Mouse (Mus musculus) forebrain, embryonic 10.5 days (tissue): Measurements from ENCODE around the gene Kcnma1. TPM values are rescaled to one million over a fixed set of nuclear protein-coding genes. Genes with fewer than 3 reads are reported as not detected.

ENCODE experiments used
- DNase-seq: peaks from one replicate; pipeline ENCODE4 v3.0.0-alpha.2; 2017; ENCODE audit warnings: low spot score; ENCODE audit errors: extremely low spot score
- H3K27ac ChIP-seq: fragments of 300-500 bp; sonication (generic); 2 replicates; pipeline ENCODE4 v1.5.1; 2016; ENCODE audit warnings: mild to moderate bottlenecking
- H3K27me3 ChIP-seq: fragments of 300-500 bp; sonication (generic); 2 replicates; pipeline ENCODE4 v1.6.1; 2016; ENCODE audit warnings: mild to moderate bottlenecking; ENCODE audit not compliant: poor library complexity, severe bottlenecking
- H3K36me3 ChIP-seq: fragments of 300-500 bp; sonication (generic); replicated peaks from 2 replicates; pipeline ENCODE4 v1.6.1; 2016; ENCODE audit warnings: mild to moderate bottlenecking, moderate library complexity
- H3K4me1 ChIP-seq: fragments of 300-500 bp; sonication (generic); 2 replicates; pipeline ENCODE4 v1.6.1; 2016
- H3K4me3 ChIP-seq: fragments of 300-500 bp; sonication (generic); 2 replicates; pipeline ENCODE4 v1.5.1; 2016; ENCODE audit warnings: mild to moderate bottlenecking, moderate library complexity
- H3K9me3 ChIP-seq: fragments of 300-500 bp; sonication (generic); 2 replicates; pipeline ENCODE4 v1.6.1; 2016; ENCODE audit warnings: mild to moderate bottlenecking, moderate library complexity
- WGBS: fragments of 180-500 bp; shearing (Covaris S2); methylation state at CpG from one replicate; pipeline ENCODE4 v1.1.7; 2016; 5-methylcytosine and 5-hydroxymethylcytosine counted together
- polyA plus RNA-seq: library from polyadenylated mRNA; unstranded; fragments of >200 nt; fragmentation: Nextera tagmentation; extraction: Ambion mirVana; gene quantifications from 2 replicates; pipeline ENCODE4 v1.2.1, GENCODE M21; 2016

Kcnma1 gene
- 0.16 and 0.32 TPM in 2 replicates for polyA plus RNA-seq

GRCm38 (mm10) chr14:24014391-24014790, at the start of gene Kcnma1:
Gene Kcnma1 (minus strand): TSS chr14:24014491.
- H3K4me1 ChIP-seq, result no peaks in the 10 kb centered on the region
- 72% methylated on average over 3 of the region's 3 CpGs for WGBS
- no peak within 1 kb of the TSS for H3K27ac ChIP-seq
- H3K27me3 ChIP-seq, result no peaks in the 10 kb centered on the region
- no peaks in the 10 kb centered on the region for H3K9me3 ChIP-seq
- H3K4me3 ChIP-seq, result no peak within 1 kb of the TSS
- DNase-seq, result no peak
- H3K36me3 ChIP-seq, result no peaks in the 10 kb centered on the region

- Histone ChIP-seq H3K4me3 (no peak overlapping the region), H3K4me1 (no peaks in the 10 kb centered on the region), H3K36me3 (no peaks in the 10 kb centered on the region), H3K27me3 (no peaks in the 10 kb centered on the region), H3K9me3 (no peaks in the 10 kb centered on the region), H3K27ac (no peak overlapping the region)
- WGBS, result 43% methylated on average over 8 of the region's 8 CpGs
- DNase-seq, result peak; percentile 49
These were observed 45.5 kb upstream of the Kcnma1 start for GRCm38 (mm10) chr14:24059747-24060146.

- no peaks in the 10 kb centered on the region for H3K27me3 ChIP-seq
- no peak overlapping the region for H3K27ac ChIP-seq
- DNase-seq, result no peak
- WGBS, result 83% methylated on average over 4 of the region's 4 CpGs
- H3K4me3 ChIP-seq, result no peak overlapping the region
- no peaks in the 10 kb centered on the region for H3K9me3 ChIP-seq
- H3K36me3 ChIP-seq, result no peaks in the 10 kb centered on the region
- H3K4me1 ChIP-seq, result no peaks in the 10 kb centered on the region
These were observed 45.0 kb upstream of the Kcnma1 start for GRCm38 (mm10) chr14:24059287-24059686.

- no peak overlapping the region for H3K27ac ChIP-seq
- 77% methylated on average over 2 of the region's 2 CpGs for WGBS
- DNase-seq, result no peak
These were observed 37.5 kb upstream of the Kcnma1 start for GRCm38 (mm10) chr14:24051821-24052220.

GRCm38 (mm10) chr14:24036609-24037008, 22.3 kb upstream of the Kcnma1 start:
- no peaks in the 10 kb centered on the region for H3K36me3 ChIP-seq
- no peaks in the 10 kb centered on the region for H3K9me3 ChIP-seq
- no peak overlapping the region for H3K27ac ChIP-seq
- no peak for DNase-seq
- H3K27me3 ChIP-seq, result peaks cover 15% of the 10 kb centered on the region
- H3K4me3 ChIP-seq, result no peak overlapping the region
- H3K4me1 ChIP-seq, result peaks cover 31% of the 10 kb centered on the region
- 27% methylated on average over 2 of the region's 2 CpGs for WGBS

More at GRCm38 (mm10) chr14:24051821-24052220, 37.5 kb upstream of the Kcnma1 start:
- H3K4me3 ChIP-seq, result no peak overlapping the region
- H3K27me3 ChIP-seq, result no peaks in the 10 kb centered on the region
- no peaks in the 10 kb centered on the region for H3K9me3 ChIP-seq
- no peaks in the 10 kb centered on the region for H3K36me3 ChIP-seq
- no peaks in the 10 kb centered on the region for H3K4me1 ChIP-seq

GRCm38 (mm10) chr14:24036208-24036535, 21.9 kb upstream of the Kcnma1 start:
- no peaks in the 10 kb centered on the region for H3K36me3 ChIP-seq
- peaks cover 15% of the 10 kb centered on the region for H3K27me3 ChIP-seq
- H3K9me3 ChIP-seq, result no peaks in the 10 kb centered on the region
- no peak overlapping the region for H3K27ac ChIP-seq
- no peak overlapping the region for H3K4me3 ChIP-seq
- DNase-seq, result no peak
- WGBS, result 33% methylated on average over 4 of the region's 4 CpGs
- peaks cover 31% of the 10 kb centered on the region for H3K4me1 ChIP-seq

GRCm38 (mm10) chr14:24035486-24036207, 21.4 kb upstream of the Kcnma1 start:
- Histone ChIP-seq H3K27me3 (peaks cover 15% of the 10 kb centered on the region), H3K36me3 (no peaks in the 10 kb centered on the region), H3K4me3 (no peak overlapping the region), H3K9me3 (no peaks in the 10 kb centered on the region), H3K27ac (0 out of 2 replicates have a peak overlapping the region, but pooled peaks have one; percentile 21), H3K4me1 (peaks cover 31% of the 10 kb centered on the region)
- WGBS, result 17% methylated on average over 11 of the region's 11 CpGs
- no peak for DNase-seq

GRCm38 (mm10) chr14:24032876-24033389, 18.6 kb upstream of the Kcnma1 start:
- Histone ChIP-seq H3K36me3 (no peaks in the 10 kb centered on the region), H3K9me3 (peaks cover 4% of the 10 kb centered on the region; the same call in 1 of the 2 replicates), H3K27me3 (peaks cover 15% of the 10 kb centered on the region), H3K27ac (no peak overlapping the region), H3K4me3 (no peak overlapping the region), H3K4me1 (peaks cover 33% of the 10 kb centered on the region)
- 88% methylated on average over 7 of the region's 7 CpGs for WGBS
- no peak for DNase-seq

GRCm38 (mm10) chr14:24032201-24032600, 17.9 kb upstream of the Kcnma1 start:
- no peak overlapping the region for H3K27ac ChIP-seq
- H3K4me1 ChIP-seq, result peaks cover 33% of the 10 kb centered on the region
- no peak for DNase-seq
- peaks cover 7% of the 10 kb centered on the region; the same call in 1 of the 2 replicates for H3K9me3 ChIP-seq
- 72% methylated on average over 3 of the region's 3 CpGs for WGBS
- H3K36me3 ChIP-seq, result no peaks in the 10 kb centered on the region
- H3K27me3 ChIP-seq, result peaks cover 15% of the 10 kb centered on the region
- H3K4me3 ChIP-seq, result no peak overlapping the region

- 79% methylated on average over 4 of the region's 4 CpGs for WGBS
- H3K4me3 ChIP-seq, result no peak overlapping the region
These were observed 6.4 kb upstream of the Kcnma1 start for GRCm38 (mm10) chr14:24020718-24021117.

GRCm38 (mm10) chr14:24009978-24010377, 4.3 kb downstream of the Kcnma1 start:
- 85% methylated on average over 1 of the region's 1 CpGs for WGBS
- peaks cover 8% of the 10 kb centered on the region for H3K4me1 ChIP-seq
- H3K36me3 ChIP-seq, result no peaks in the 10 kb centered on the region
- no peak overlapping the region for H3K27ac ChIP-seq
- H3K4me3 ChIP-seq, result no peak overlapping the region
- peaks cover 30% of the 10 kb centered on the region for H3K27me3 ChIP-seq
- DNase-seq, result no peak
- no peaks in the 10 kb centered on the region for H3K9me3 ChIP-seq

More at GRCm38 (mm10) chr14:24020718-24021117, 6.4 kb upstream of the Kcnma1 start:
- Histone ChIP-seq H3K27ac (no peak overlapping the region), H3K36me3 (no peaks in the 10 kb centered on the region), H3K27me3 (no peaks in the 10 kb centered on the region), H3K4me1 (peaks cover 8% of the 10 kb centered on the region), H3K9me3 (no peaks in the 10 kb centered on the region)
- no peak for DNase-seq

GRCm38 (mm10) chr14:24008252-24008651, 6.0 kb downstream of the Kcnma1 start:
- DNase-seq, result peak; percentile 70
- Histone ChIP-seq H3K27me3 (peaks cover 47% of the 10 kb centered on the region), H3K4me1 (peaks cover 20% of the 10 kb centered on the region), H3K36me3 (no peaks in the 10 kb centered on the region), H3K27ac (no peak overlapping the region), H3K9me3 (no peaks in the 10 kb centered on the region), H3K4me3 (no peak overlapping the region)
- 12% methylated on average over 7 of the region's 7 CpGs for WGBS

- no peak for DNase-seq
- no peaks in the 10 kb centered on the region for H3K9me3 ChIP-seq
- 85% methylated on average over 2 of the region's 2 CpGs for WGBS
These were observed 8.0 kb downstream of the Kcnma1 start for GRCm38 (mm10) chr14:24006276-24006675.

More at GRCm38 (mm10) chr14:24006276-24006675, 8.0 kb downstream of the Kcnma1 start:
- Histone ChIP-seq H3K27me3 (peaks cover 66% of the 10 kb centered on the region), H3K4me1 (peaks cover 22% of the 10 kb centered on the region), H3K36me3 (no peaks in the 10 kb centered on the region), H3K27ac (no peak overlapping the region), H3K4me3 (no peak overlapping the region)
